Mouse (Mus musculus): ENCODE results near the gene Gm20517.
"Not testable (repeated sequence)": the region's sequence is repeated elsewhere in the genome, so short reads cannot be mapped to it uniquely, and the experiment has no call there.

Gm20517 gene

DNA sequence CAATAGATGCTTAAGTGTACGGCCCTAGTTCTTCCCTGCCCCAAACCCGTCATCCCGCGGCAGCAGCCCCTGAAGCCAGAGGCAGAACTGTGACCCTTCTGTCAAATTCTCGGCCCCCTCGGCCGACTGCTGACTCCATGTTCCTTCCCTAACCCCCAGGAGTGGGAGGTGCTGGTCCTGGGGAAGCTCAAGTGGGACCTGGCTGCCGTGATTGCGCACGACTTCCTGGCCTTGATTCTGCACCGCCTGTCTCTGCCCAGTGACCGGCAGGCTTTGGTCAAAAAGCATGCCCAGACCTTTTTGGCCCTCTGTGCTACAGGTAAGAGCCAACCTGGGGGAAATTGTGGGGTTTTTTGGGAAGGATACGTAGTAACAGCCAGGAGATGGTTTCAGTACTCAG is 14.1 kb upstream of the Gm20517 start:
- no peak for DNase-seq

DNA sequence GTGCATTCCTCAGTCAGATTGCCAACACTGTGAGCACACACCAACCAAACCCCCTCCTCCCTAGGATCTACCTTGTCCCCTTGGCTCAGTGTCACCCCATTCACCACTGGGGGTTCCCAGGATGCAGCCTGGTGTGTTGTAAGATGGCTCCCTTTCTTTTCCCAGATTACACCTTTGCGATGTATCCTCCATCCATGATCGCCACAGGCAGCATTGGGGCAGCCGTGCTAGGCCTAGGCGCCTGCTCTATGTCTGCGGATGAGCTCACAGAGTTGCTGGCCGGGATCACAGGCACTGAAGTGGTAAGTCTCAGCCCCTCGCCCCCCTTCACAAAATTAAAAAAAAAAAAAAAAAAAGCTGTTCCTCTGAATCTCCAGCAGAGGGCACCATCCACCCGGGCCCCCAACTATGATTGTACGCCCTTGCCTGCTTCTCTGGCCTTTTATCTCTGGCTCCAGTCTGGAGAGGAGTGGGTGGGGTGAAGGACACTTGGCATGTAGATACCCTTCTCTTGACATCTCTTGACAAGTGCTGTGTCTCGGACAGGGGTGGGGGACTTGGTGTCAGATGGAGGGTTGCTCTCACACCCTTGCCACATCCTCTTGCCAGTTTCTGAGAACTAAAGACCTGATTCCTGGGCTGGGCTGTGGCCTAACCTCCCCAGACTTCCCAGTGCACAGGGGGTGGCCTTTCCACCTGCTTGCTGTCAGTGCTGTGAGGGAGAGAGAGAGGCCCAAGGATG is 13.4 kb upstream of the Gm20517 start:
- peak; percentile 37 to 49 for DNase-seq

DNA sequence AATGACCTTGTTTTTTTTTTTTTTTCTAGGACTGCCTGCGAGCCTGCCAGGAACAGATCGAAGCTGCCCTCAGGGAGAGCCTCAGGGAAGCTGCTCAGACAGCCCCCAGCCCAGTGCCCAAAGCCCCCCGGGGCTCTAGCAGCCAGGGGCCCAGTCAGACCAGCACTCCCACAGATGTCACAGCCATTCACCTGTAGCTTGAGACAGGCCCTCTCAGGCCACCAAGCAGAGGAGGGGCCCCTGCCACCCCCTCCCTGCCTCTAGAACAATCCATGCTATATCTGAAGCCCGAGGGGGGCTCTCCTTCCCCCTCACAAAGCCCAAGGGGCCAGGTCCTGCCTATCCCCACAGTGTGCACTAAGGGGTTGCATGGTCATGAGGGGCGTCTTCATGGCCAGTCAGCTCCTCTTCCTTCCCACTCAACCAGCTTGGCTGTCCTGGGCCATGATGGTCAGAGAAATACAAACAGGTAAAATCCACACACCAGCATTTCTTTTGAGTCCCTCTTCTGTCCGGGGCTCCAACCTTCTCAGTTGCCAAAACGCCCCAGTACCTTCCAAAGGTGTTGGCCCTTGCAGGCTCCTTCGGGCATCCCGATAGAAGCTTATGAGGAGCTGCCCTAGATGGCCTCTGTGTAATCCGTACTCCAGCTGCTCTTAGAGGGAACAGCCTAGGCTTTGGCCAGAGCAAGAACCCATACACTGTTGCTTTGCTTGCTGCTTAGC is 12.6 kb upstream of the Gm20517 start:
- DNase-seq = not testable (repeated sequence)

DNA sequence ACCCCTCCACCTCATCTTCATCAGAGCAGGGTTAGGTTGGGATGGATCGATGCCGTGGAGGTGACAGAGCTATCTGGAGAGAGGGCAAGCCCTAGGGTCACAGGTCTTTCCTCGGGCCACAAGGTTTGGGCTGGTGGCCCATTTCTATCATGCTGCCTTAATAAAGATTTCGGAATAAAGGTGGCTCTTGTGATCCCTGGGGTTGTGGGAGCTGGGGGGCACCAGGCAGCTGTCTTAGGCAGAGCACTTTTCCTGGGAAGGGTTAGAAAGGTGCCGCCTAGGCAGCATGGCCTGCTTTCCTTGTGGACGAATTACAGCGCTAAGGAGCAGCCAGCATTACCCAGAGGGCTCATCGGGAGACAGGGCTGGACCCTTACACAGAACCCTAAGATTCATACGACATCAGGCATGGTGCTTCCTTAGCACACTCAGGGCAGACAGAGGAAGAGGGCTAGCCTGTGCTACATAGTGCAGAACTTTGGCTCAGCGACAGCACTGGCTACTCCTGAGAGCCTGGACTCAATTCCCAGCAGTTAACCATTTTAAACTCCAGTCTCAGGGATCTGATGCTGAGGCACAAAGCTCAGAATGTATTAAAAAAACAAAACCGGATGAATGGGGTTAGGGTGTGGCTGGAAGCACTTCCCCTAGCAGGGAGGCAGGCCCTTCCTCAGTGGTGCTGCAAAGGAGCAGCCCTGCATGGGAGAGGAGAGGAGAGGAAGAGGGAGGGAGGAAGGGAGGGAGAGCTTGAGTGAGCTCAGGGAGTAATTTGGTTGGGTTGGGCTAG is 11.7 kb upstream of the Gm20517 start:
- DNase-seq = no peak

DNA sequence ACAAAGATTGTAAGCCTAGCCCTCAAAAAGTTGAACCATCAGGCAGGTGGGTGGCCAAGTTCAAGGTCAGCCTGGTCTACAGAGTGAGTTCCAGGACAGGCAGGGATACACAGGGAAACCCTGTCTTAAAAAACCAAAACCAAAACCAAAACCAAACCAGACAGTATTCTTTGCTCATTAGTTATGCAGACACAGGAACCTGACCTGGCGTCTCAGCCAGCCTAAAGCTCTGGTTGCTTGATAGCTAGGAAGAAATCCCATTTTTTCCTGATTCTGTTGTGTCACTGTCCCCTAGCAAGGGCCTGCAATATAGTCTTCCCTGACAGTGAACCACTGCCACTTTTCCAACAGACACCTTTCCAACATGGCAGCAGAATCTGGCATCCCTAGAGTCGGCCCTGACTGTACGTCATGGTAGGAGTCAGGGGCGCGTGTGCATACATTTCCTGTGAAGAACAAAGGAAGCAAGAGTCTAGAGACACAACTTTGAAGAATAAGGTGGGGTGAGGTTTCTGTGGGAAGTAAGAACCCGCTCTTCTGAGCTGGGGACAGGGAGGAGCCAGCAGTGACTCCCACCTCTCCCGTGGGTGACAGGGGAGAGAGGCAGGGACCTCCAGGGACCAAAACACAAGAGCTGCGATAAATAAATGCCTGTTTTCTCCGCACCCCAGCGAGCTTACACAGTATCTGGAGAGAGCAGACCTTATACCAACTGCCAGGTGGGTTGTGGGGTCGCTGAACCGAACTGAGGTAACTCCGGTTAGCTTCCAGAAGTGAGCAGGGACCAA is 10.6 kb upstream of the Gm20517 start:
- DNase-seq = no peak

DNA sequence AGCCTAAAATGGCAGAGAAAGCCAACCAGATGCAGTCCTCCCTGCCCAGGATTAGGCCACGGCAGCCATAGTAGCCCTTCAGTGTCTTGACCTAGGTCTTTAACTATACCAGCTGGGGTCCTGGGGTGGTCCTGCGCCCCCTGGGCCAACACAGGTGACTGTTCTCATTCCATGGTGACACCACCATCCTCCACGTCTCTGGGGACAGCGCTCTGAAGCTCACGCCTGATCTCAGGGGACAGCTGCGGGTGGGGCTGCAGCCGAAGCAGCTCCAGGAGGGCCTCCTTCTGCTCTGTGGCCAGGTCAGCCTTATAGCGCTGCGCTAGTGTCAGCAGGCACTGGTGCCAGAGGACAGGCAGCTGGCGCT is 10.0 kb upstream of the Gm20517 start:
- DNase-seq = no peak

DNA sequence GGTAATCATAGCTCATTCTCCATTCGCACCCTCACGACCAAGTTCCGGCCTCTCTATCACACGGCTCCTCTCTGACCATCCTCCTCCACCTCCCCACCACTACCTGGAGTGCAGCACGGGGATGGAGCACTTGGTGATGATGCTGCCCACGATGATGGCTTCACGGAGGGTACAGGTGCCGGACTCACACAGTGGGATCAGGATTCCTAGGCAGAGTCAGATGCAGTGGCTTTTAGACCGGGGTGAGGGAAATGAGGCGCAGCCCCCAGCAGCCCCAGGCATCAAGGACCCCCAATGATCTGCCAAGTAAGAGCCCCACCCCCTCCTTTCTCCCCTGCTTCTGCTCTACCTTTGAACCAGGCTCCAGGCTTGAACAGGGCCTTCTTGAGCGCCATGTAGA is 9.1 kb upstream of the Gm20517 start:
- DNase-seq = no peak

DNA sequence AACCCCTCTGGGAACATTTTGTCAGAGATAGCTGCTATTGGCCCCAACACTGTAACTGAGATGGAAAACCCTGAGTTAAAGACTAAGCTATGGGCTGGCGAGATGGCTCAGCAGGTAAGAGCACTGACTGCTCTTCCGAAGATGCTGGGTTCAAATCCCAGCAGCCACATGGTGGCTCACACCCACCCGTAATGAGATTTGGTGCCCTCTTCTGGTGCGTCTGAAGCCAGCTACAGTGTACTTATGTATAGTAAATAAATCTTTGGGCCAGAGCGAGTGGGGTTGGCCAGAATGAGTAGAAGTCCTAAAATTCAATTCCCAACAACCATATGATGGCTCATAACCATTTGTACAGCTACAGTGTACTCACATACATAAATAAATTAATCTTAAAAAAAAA is 5.2 kb upstream of the Gm20517 start:
- DNase-seq = no peak

DNA sequence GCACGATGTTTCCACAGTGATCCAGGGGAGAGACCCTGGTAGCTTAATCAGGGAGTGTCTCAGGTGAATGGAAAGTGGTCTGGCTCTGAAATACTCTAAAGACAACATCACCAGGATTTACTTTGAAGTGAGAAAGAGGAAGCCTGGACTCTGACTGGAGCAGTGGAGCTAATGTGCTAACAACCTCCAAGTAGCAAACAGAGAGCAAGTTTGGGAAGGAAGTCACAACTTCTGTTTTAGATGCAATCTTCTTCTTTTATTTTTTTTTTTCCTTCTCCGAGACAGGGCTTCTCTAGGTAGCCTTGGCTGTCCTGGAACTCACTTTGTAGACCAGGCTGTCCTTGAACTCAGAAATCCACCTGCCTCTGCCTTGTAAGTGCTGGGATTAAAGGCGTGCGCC is 2.2 kb upstream of the Gm20517 start:
- DNase-seq = no peak

DNA sequence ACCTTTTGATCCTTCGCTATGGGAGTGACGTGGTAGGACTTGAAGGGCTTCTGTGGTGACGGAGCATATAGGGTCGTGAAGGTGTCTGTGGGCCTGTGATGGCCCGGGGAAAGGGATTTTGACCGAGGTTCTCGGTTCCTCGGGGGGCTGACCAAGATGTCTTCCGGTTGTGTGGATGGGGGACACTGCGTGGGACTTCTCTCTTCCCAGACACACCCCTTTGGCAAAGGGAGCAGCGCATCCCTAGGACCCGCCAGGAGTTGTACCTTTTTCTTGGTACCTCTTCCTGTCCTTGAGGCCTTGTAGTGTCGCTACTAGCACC is 233 bp downstream of the Gm20517 start:
- no peak for DNase-seq

DNA sequence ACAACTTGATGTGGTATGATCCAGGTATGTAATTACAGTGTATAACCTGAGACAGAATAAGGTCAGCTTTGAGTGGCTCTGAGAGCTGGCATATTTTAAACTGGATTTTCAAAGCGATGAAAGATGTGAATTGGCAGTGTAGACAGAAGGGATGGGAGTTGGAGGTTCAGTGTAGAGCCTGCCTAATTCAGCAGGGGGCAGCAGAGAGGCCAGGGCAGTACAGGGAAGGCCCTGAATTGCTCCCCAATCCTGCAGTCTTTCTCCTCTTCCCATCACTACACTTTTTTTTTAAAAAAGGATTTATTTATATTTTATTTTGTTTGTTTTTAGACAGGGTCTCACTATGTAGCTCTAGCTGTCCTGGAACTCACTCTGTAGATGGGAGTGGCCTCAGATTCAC is 2.6 kb downstream of the Gm20517 start:
- DNase-seq = peak in 1 of 2 experiments; percentile 43

DNA sequence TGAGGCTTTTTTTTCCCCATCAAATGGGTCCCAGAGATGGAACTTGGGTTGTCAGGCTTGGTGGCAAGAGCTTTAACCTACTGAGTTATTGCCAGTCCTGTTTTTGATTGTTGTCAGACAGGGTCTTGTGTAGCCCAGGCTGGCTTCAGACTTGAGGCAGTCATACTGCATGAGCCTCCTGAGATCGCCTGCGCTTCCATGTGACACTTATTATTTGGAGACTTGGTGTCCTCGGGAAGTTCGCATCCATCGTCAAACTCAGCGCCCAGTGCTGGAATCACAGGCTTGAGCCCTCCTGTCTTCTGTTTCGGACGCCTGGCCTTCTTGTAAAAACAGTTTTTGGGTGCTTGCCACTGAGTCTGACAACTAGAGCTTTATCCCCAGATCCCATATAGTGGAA is 4.7 kb downstream of the Gm20517 start:
- DNase-seq = no peak

DNA sequence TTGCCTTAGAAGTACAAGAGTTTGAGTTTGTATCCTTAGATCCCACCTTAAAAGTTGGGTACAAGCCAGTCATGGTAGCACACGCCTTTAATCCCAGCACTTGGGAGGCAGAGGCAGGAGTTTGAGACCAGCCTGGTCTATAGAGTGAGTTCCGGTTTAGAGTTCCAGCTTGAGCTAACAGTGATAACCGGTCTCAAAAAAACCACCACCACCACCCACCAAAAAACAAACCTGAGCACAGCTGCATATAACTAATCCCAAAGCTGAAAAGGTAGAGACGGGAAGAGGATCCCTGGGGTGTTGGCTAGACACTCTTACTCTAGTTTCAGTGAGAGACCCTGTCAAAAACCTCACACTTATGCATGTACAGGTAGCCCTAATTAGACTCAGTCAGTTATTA is 5.3 kb downstream of the Gm20517 start:
- DNase-seq = no peak

DNA sequence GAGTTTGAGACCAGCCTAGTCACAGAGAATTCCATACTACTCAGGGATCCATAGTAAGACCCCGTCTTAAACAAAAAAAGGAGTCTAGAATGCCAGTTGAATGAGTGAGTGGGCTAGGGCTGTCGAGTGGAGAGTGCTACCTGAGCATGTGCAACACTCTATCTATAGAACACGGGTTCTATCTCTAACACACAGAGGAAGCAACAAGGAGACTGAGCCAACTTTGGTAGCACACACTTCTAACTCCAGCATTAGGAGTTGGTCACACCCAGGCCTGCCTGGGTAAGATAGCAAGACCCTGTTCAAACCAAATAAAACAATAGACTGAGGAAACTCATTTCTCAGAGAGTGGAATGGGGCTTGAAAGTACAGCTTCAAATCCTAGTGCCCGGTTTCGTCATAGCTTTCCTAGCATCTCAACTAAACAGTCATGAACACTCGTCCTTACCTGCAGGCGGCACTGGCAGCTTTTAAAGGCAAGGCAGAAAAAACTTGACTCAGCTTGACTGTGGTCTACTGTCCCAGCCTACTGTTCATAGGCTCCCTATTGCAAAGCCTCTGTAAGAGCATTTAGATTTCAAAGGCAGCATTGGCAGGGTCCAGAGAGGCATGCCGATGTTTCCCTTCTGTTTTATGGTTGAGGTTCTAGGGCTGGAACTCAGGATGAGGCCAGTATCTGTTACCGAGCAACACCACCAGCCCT is 6.4 kb downstream of the Gm20517 start:
- DNase-seq = no peak

DNA sequence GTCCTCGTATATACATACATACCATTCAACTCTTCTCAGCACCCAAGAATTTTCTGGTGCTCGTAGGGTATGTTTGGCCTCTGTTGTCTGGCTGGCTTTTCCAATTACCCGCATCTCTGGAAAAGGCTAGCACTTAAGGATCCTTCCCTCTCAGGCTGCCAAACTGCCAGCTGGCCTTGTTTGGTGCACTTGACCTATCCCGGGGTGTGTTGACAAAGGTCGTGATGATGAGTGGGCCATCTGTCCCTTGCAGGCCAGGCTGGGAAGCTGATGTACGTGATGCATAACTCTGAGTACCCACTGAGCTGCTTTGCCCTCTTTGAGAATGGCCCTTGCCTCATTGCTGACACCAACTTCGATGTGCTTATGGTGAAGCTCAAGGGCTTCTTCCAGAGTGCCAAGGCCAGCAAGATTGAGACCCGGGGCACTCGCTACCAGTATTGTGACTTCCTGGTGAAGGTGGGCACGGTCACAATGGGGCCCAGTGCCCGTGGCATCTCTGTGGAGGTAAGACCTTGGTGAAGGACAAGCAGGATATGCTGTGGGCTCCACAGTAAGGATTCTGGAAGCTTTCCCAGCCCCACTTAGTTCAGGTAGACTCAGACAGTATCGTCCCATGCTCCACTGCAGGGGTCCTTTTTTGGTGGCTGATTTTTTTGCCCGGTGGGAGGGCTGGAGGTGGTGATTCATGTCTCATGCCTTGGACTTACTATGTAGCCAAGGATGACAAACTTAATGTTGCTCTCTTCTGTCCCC is 7.3 kb downstream of the Gm20517 start:
- DNase-seq = peak; percentile 34 to 53

DNA sequence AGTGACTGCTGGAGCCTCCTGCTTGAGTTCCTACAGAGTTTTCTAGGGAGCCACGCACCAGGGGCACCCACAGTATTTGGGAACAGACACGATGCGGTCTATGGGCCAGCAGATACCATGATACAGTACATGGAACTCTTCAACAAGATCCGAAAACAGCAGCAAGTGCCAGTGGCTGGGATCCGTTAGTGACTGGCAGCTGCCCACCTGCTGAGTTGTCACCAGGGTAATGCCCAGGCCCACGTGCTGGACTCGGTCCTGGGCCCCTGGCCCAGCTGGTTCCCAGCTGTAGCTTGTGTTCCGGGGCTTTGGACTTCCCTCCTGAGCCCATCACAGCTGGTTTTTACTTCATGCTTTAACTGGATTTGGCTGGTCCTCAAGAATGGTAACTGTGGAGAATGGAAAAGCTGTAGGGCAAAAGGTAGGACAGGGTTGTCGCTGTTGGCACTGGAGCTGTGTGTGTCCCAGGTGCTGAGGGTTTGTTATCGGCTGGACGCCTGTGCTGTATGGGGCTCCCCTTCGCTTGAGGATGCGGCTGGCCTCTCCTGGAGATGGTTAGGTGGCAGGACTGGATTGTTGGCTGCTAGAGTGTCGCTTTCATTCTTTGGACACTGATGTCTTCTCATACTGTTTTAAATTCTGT is 11.6 kb downstream of the Gm20517 start:
- DNase-seq = no peak

DNA sequence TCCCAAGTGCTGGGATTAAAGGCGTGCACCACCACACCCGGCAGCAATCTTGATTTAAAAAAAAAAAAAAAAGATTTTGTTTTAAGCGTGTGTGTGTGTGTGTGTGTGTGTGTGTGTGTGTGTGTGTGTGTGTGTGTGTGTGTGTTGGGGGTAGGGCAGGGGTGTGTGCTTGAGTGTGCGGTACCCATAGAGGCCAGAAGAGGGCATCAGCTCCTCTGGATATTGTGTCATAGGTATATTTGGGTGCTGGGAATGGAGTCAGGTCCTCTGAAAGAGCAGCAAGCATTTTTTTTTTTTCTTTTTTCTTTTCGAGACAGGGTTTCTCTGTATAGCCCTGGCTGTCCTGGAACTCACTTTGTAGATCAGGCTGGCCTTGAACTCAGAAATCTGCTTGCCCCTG is 13.2 kb downstream of the Gm20517 start:
- not testable (repeated sequence) for DNase-seq

DNA sequence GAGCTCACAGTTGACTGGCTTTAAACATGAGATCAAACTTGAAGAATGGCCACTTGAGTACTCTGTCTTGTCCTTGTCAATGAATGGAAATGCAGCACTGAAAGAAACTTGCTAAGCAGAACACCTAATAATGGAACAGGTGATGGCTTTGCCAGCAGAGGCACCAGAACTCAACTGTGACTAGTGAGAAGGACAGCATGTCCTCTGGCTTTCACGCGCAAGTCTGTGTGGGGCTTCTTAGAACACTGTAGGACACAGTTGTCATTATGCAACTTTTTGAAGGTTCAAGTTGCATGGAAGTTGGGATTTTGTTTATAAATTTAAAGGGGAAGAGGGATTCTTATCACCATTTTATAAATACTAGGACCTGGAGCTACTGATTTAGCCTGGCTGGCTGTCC is 13.7 kb downstream of the Gm20517 start:
- no peak for DNase-seq

DNA sequence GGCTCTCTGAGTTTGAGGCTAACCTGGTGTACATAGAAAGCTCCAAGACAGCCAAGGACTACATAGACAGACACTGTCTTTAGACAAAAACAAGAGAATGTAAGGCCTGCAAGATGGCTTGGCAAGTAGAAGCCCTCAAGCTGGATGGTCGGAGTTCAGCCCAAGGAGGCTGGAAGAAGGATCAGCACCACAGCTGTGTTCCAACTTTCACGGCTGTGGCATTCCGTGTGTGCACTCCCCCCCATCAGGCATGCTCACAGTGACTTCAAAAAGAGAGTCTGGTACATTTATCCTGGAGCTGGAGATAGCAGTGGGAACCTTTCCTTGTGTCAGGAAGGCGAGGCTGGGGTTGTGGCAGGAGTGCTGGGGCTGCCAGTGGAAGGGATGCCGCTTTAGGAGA is 14.6 kb downstream of the Gm20517 start:
- DNase-seq = no peak

DNA sequence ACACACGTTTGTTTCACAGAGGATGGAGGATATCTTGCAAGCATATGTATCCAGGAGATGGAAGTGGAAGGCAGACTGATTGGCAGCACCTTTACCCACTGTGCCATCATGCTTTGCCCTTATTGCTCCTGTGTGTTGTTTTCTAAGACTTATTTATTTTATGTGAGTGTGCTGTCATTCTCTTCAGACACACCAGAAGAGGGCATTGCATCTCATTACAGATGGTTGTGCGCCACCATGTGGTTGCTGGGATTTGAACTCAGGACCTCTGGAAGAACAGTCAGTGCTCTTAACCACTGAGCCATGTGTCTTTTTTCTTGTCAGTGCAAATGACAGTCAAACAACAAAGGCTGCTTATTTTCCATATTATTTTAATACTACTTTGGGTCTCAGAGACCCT is 16.4 kb downstream of the Gm20517 start:
- no peak for DNase-seq
